Mouse (Mus musculus) C2C12 (cell line): ENCODE measurements around the gene Slc34a3. TPM values are rescaled to one million over a fixed set of nuclear protein-coding genes. Genes with fewer than 3 reads are reported as not detected.

ENCODE experiments used
- H3K27me3 ChIP-seq: one replicate; pipeline ENCODE4 v1.6.1; 2011; ENCODE audit not compliant: control insufficient read depth, insufficient read depth, insufficient read length
- H3K36me3 ChIP-seq: one replicate; pipeline ENCODE4 v1.6.1; 2011; ENCODE audit not compliant: control insufficient read depth, insufficient read depth
- H3K4me3 ChIP-seq: one replicate; pipeline ENCODE4 v1.5.1; 2011; ENCODE audit warnings: mild to moderate bottlenecking, control low read depth; ENCODE audit not compliant: poor library complexity, insufficient read depth, severe bottlenecking
- H3K79me2 ChIP-seq: one replicate; pipeline ENCODE4 v1.6.1; 2011; ENCODE audit not compliant: control insufficient read depth, insufficient read depth
- H3K79me3 ChIP-seq: one replicate; pipeline ENCODE4 v1.6.1; 2011; ENCODE audit warnings: low read depth, control low read depth
- H3ac ChIP-seq: one replicate; pipeline ENCODE3; 2011; ENCODE audit warnings: low read depth; ENCODE audit not compliant: control insufficient read depth, insufficient read length
- CEBPB ChIP-seq: IDR thresholded peaks from one replicate; pipeline ENCODE4 v1.6.1; 2011; ENCODE audit warnings: low read depth, mild to moderate bottlenecking, control low read depth, moderate library complexity
- CTCF ChIP-seq: IDR thresholded peaks from one replicate; pipeline ENCODE4 v1.5.1; 2011; ENCODE audit not compliant: control insufficient read depth, insufficient read depth, insufficient read length
- FOSL1 ChIP-seq: IDR thresholded peaks from one replicate; pipeline ENCODE4 v1.8.0; 2011; ENCODE audit warnings: mild to moderate bottlenecking, low read length; ENCODE audit not compliant: poor library complexity, insufficient read depth, severe bottlenecking
- MAX ChIP-seq: IDR thresholded peaks from one replicate; pipeline ENCODE4 v1.6.1; 2011; ENCODE audit warnings: mild to moderate bottlenecking, control low read depth
- MYOD1 ChIP-seq: IDR thresholded peaks from one replicate; pipeline ENCODE4 v1.6.1; 2011; ENCODE audit warnings: low read depth; ENCODE audit not compliant: control insufficient read depth, insufficient read length
- MYOG ChIP-seq: IDR thresholded peaks from one replicate; pipeline ENCODE4 v1.6.1; 2011; ENCODE audit not compliant: control insufficient read depth, insufficient read length; ENCODE audit errors: extremely low read depth
- USF1 ChIP-seq: IDR thresholded peaks from one replicate; pipeline ENCODE4 v1.6.1; 2011; ENCODE audit warnings: low read depth, mild to moderate bottlenecking, control low read depth, moderate library complexity
- polyA plus RNA-seq: library from polyadenylated mRNA; unstranded; fragments of >200 nt; fragmentation: generic; extraction: Trizol; gene quantifications from one replicate; pipeline ENCODE4 v1.2.1, GENCODE M21; 2012; ENCODE audit warnings: missing spikeins

Gene Slc34a3
- polyA plus RNA-seq, 1 experiment: not detected

- TF ChIP-seq CTCF (no peak), MYOG (no peak), FOSL1 (no peak), MAX (no peak), MYOD1 (no peak), CEBPB (no peak), USF1 (no peak)
- H3K4me3 ChIP-seq: no peak overlapping the region
- H3K27me3 ChIP-seq: no peaks in the 10 kb centered on the region
- peaks cover 1% of the 10 kb centered on the region for H3K79me2 ChIP-seq
- no peak overlapping the region for H3ac ChIP-seq
- peaks cover 11% of the 10 kb centered on the region for H3K36me3 ChIP-seq
- H3K79me3 ChIP-seq: peaks cover 1% of the 10 kb centered on the region
Observed at GRCm38 (mm10) chr2:25217666-25218065, 16.5 kb downstream of the Slc34a3 start.

GRCm38 (mm10) chr2:25214444-25214843, 19.7 kb downstream of the Slc34a3 start, which contains the start of gene Stpg3:
TSS of gene Stpg3 (minus strand) at chr2:25214637.
- Histone ChIP-seq H3K79me2 (peaks cover 19% of the 10 kb centered on the region), H3K36me3 (peaks cover 5% of the 10 kb centered on the region), H3K79me3 (peaks cover 16% of the 10 kb centered on the region), H3ac (no peak within 1 kb of the TSS), H3K27me3 (no peaks in the 10 kb centered on the region), H3K4me3 (no peak within 1 kb of the TSS)
- TF ChIP-seq CEBPB: no peak
- TF ChIP-seq FOSL1: no peak
- TF ChIP-seq MYOD1: no peak
- TF ChIP-seq USF1: no peak
- no peak for TF ChIP-seq CTCF
- TF ChIP-seq MAX: no peak

- H3ac ChIP-seq: no peak overlapping the region
- H3K79me2 ChIP-seq: peaks cover 29% of the 10 kb centered on the region
- H3K36me3 ChIP-seq: peaks cover 10% of the 10 kb centered on the region
- peaks cover 22% of the 10 kb centered on the region for H3K79me3 ChIP-seq
- no peak for TF ChIP-seq CTCF
- TF ChIP-seq FOSL1: no peak
- TF ChIP-seq CEBPB: no peak
- no peak for TF ChIP-seq MAX
- no peak for TF ChIP-seq USF1
- TF ChIP-seq MYOD1: no peak
- no peak for TF ChIP-seq MYOG
- no peaks in the 10 kb centered on the region for H3K27me3 ChIP-seq
- H3K4me3 ChIP-seq: no peak overlapping the region
Observed at GRCm38 (mm10) chr2:25213266-25213865, 20.8 kb downstream of the Slc34a3 start.

- peak within 1 kb of the TSS; percentile 93 for H3K4me3 ChIP-seq
- peaks cover 35% of the 10 kb centered on the region for H3K79me3 ChIP-seq
- peaks cover 22% of the 10 kb centered on the region for H3K36me3 ChIP-seq
- H3K27me3 ChIP-seq: no peaks in the 10 kb centered on the region
- peaks cover 50% of the 10 kb centered on the region for H3K79me2 ChIP-seq
- TF ChIP-seq MAX (peak; percentile 63), FOSL1 (no peak)
- H3ac ChIP-seq: peak within 1 kb of the TSS; percentile 59
Observed at GRCm38 (mm10) chr2:25211121-25211670, 23.0 kb downstream of the Slc34a3 start, which contains the start of gene Nelfb. TSS of gene Nelfb (minus strand) at chr2:25211489.

GRCm38 (mm10) chr2:25210686-25211085, 23.5 kb downstream of the Slc34a3 start:
- Histone ChIP-seq H3K4me3 (peak overlapping the region; percentile 93), H3K27me3 (no peaks in the 10 kb centered on the region), H3K36me3 (peaks cover 26% of the 10 kb centered on the region), H3K79me2 (peaks cover 55% of the 10 kb centered on the region), H3K79me3 (peaks cover 35% of the 10 kb centered on the region), H3ac (peak overlapping the region; percentile 59)
- TF ChIP-seq MAX (no peak), CEBPB (no peak), CTCF (no peak), MYOG (no peak), USF1 (no peak), FOSL1 (no peak), MYOD1 (no peak)

- TF ChIP-seq MYOD1 (no peak), CEBPB (no peak), USF1 (no peak), CTCF (no peak), MAX (no peak)
- H3K36me3 ChIP-seq: peaks cover 57% of the 10 kb centered on the region
Observed at GRCm38 (mm10) chr2:25207593-25207992, 26.6 kb downstream of the Slc34a3 start.

More at GRCm38 (mm10) chr2:25207593-25207992, 26.6 kb downstream of the Slc34a3 start:
- H3K27me3 ChIP-seq: no peaks in the 10 kb centered on the region
- H3K4me3 ChIP-seq: no peak overlapping the region
- peaks cover 35% of the 10 kb centered on the region for H3K79me3 ChIP-seq
- H3ac ChIP-seq: no peak overlapping the region
- H3K79me2 ChIP-seq: peaks cover 62% of the 10 kb centered on the region
